Mouse (Mus musculus): Measurements from ENCODE around the gene Ppfibp2.

The Ppfibp2 gene

GRCm38 (mm10) chr7:107664063-107665056 is 69.4 kb downstream of the Ppfibp2 start:
- peak; percentile 51 for DNase-seq (ENCODE audit: low spot score)

- DNase-seq (ENCODE audit: low spot score): peak; percentile 63
These were observed 70.2 kb downstream of the Ppfibp2 start for GRCm38 (mm10) chr7:107665221-107665585.

GRCm38 (mm10) chr7:107665586-107666261 is 70.7 kb downstream of the Ppfibp2 start:
- DNase-seq (ENCODE audit: low spot score): peak; percentile 56

- DNase-seq (ENCODE audit: low spot score): peak; percentile 16
These were observed 71.4 kb downstream of the Ppfibp2 start for GRCm38 (mm10) chr7:107666262-107666902.

GRCm38 (mm10) chr7:107668514-107668913 is 73.5 kb downstream of the Ppfibp2 start:
- DNase-seq (ENCODE audit: low spot score): no peak

- DNase-seq (ENCODE audit: low spot score): no peak
These were observed 80.2 kb downstream of the Ppfibp2 start for GRCm38 (mm10) chr7:107675224-107675623.

GRCm38 (mm10) chr7:107680151-107680852 is 85.3 kb downstream of the Ppfibp2 start:
- no peak for DNase-seq (ENCODE audit: low spot score)

GRCm38 (mm10) chr7:107681306-107681705 is 86.3 kb downstream of the Ppfibp2 start:
- DNase-seq (ENCODE audit: low spot score): no peak

- DNase-seq (ENCODE audit: low spot score): no peak
These were observed 88.2 kb downstream of the Ppfibp2 start for GRCm38 (mm10) chr7:107683162-107683561.

GRCm38 (mm10) chr7:107683622-107684021 is 88.6 kb downstream of the Ppfibp2 start:
- DNase-seq (ENCODE audit: low spot score): no peak

GRCm38 (mm10) chr7:107685238-107685954 is 90.4 kb downstream of the Ppfibp2 start:
- no peak for DNase-seq (ENCODE audit: low spot score)

- DNase-seq (ENCODE audit: low spot score): no peak
These were observed 90.9 kb downstream of the Ppfibp2 start for GRCm38 (mm10) chr7:107685955-107686285.

- no peak for DNase-seq (ENCODE audit: low spot score)
These were observed 92.4 kb downstream of the Ppfibp2 start for GRCm38 (mm10) chr7:107687412-107687811.

GRCm38 (mm10) chr7:107688040-107688439 is 93.0 kb downstream of the Ppfibp2 start:
- no peak for DNase-seq (ENCODE audit: low spot score)

- DNase-seq (ENCODE audit: low spot score): peak; percentile 85
These were observed 95.6 kb downstream of the Ppfibp2 start for GRCm38 (mm10) chr7:107690426-107691221.

- DNase-seq (ENCODE audit: low spot score): peak; percentile 46
These were observed 96.5 kb downstream of the Ppfibp2 start for GRCm38 (mm10) chr7:107691493-107691892.

- DNase-seq (ENCODE audit: low spot score): no peak
These were observed 99.4 kb downstream of the Ppfibp2 start for GRCm38 (mm10) chr7:107694254-107694947.

- DNase-seq (ENCODE audit: low spot score): no peak
These were observed 102.1 kb downstream of the Ppfibp2 start for GRCm38 (mm10) chr7:107697066-107697465.

GRCm38 (mm10) chr7:107699926-107700325 is 104.9 kb downstream of the Ppfibp2 start:
- no peak for DNase-seq (ENCODE audit: low spot score)

GRCm38 (mm10) chr7:107700646-107701045 is 105.6 kb downstream of the Ppfibp2 start:
- DNase-seq (ENCODE audit: low spot score): no peak
